Mouse (Mus musculus): ENCODE data around the gene Kdr. TPM values are rescaled to one million over a fixed set of nuclear protein-coding genes. Genes with fewer than 3 reads are reported as not detected.

Gene Kdr
- polyA plus RNA-seq, 1 experiment from 2014 or later: 13.2 TPM

DNA sequence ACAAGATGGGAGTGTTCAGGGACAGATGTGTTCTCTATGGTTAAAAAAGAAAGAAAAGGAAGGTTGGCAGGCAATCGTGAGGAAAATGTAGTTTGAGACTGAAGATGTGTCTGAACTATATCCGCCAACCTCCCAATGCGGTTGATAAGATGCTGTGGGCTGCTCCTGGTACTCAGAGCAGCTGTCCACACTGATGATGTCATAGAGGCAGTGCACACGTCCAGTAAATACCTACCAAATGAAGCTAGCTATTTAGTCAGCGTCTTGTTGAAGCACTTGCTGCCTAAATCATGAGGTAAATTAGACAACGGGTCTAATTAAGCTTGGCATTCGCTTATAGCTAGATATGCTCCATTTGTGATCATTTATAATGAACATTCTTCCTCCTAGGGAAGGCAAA lies 28.1 kb upstream of the Kdr start:
- no peak overlapping the region for H3K9ac ChIP-seq (ENCODE audit: low read length)
- no peak overlapping the region for H3K27ac ChIP-seq (ENCODE audit: low read depth, low read length)
- no peaks in the 10 kb centered on the region for H3K27me3 ChIP-seq (replicated peaks; ENCODE audit: control insufficient read depth, insufficient read depth, low read length)
- no peaks in the 10 kb centered on the region for H3K36me3 ChIP-seq (ENCODE audit: control insufficient read depth, insufficient read depth, low read length)
- H3K9me3 ChIP-seq (replicated peaks; ENCODE audit: control insufficient read depth, low read length): no peaks in the 10 kb centered on the region
- WGBS: 59% methylated on average over 7 of the region's 7 CpGs
- H3K4me2 ChIP-seq (ENCODE audit: low read length): no peak overlapping the region
- ATAC-seq: no peak
- no peaks in the 10 kb centered on the region for H3K4me1 ChIP-seq (ENCODE audit: control insufficient read depth, insufficient read depth, low read length)
- peak; percentile 25 for DNase-seq (ENCODE audit: low spot score)
- no peak overlapping the region for H3K4me3 ChIP-seq (ENCODE audit: low read depth, low read length)

DNA sequence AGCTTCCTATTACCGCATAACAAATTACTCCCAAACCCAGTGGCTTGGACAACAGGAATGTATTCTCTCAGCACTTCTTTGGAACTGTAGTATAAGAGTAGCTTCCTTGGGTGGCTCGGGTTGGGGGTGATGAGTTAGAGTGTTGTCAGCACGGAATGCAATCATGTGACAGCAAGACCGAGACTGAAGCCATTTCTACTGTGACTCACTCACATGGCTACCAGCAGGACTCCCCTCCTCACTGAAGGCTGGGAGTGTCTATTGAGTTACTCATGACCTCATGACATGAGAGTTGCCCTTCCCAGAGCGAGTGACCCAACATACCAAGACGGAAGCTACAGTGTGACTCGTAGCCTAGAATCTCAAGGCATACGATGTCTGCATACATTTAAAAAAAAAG lies 12.0 kb upstream of the Kdr start:
- Histone ChIP-seq H3K9me3 (replicated peaks; ENCODE audit: control insufficient read depth, low read length) (no peaks in the 10 kb centered on the region), H3K27me3 (replicated peaks; ENCODE audit: control insufficient read depth, insufficient read depth, low read length) (no peaks in the 10 kb centered on the region), H3K4me3 (ENCODE audit: low read depth, low read length) (no peak overlapping the region), H3K27ac (ENCODE audit: low read depth, low read length) (no peak overlapping the region), H3K4me2 (ENCODE audit: low read length) (no peak overlapping the region), H3K9ac (ENCODE audit: low read length) (no peak overlapping the region), H3K36me3 (ENCODE audit: control insufficient read depth, insufficient read depth, low read length) (no peaks in the 10 kb centered on the region), H3K4me1 (ENCODE audit: control insufficient read depth, insufficient read depth, low read length) (no peaks in the 10 kb centered on the region)
- 91% methylated on average over 8 of the region's 8 CpGs for WGBS
- DNase-seq (ENCODE audit: low spot score) (no peak), ATAC-seq (no peak)

DNA sequence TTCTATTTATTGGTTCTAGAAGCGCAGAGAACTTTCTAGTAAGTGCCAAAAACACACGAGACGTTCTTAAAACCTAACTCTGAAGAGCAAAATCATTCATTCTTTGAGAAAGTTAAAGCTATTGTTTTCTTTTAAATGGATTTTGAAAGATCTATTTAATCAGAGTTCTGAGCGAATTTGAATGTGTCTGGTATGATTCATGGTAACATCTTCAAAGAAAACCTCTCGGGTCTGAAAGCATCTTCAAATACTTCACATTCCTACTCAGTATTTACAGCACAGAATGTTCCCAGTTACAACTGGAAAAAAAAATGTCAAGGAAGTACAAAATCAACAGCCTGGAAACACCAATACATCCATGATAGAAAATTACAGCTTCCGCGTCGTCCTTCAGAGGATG lies 9.3 kb upstream of the Kdr start:
- no peaks in the 10 kb centered on the region for H3K36me3 ChIP-seq (ENCODE audit: control insufficient read depth, insufficient read depth, low read length)

DNA sequence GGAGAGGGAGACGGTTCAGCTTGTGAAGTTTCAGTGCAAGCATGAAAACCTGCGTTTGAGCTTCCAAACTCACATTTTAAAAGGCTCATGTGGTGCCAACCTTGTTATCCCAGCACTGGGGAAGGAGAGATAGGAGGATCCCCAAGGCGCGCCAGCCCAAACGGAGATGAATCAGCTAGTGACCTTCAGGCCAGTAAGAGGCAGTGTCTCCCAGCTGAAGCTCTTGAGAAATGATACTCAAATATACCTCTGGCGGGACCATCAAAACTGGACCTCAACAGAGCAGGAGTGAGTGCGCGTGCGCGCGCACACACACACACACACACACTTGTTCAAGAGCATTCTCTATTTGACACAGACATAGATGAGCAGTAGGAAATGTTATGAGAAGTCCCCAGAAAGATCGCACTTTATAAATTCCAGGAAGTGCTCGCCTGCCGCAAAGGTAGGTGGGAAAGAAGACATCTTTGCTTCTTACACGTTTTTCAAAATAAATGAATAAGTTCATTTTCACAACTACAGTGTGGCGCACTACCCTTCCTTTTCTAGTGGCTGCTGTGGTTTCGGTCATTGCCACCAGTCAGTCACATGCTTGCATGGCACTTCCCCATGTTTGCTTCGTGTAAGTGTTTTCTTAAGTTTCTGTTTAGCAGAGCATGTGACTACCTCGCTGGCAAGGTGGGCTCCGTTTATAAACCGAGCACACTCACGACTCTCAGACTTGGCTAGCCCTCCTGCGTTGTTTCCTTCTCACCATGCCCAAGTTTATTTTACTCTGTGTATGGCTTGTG lies 2.5 kb upstream of the Kdr start:
- H3K4me1 ChIP-seq (ENCODE audit: control insufficient read depth, insufficient read depth, low read length): no peaks in the 10 kb centered on the region; the same call in 1 of the 2 replicates
- no peak for DNase-seq (ENCODE audit: low spot score)
- no peak overlapping the region for H3K4me2 ChIP-seq (ENCODE audit: low read length)
- no peaks in the 10 kb centered on the region for H3K36me3 ChIP-seq (ENCODE audit: control insufficient read depth, insufficient read depth, low read length)
- no peak for ATAC-seq
- no peak overlapping the region for H3K4me3 ChIP-seq (ENCODE audit: low read depth, low read length)
- WGBS: 66% methylated on average over 23 of the region's 23 CpGs
- H3K9ac ChIP-seq (ENCODE audit: low read length): no peak overlapping the region
- H3K9me3 ChIP-seq (replicated peaks; ENCODE audit: control insufficient read depth, low read length): no peaks in the 10 kb centered on the region
- peaks cover 43% of the 10 kb centered on the region for H3K27me3 ChIP-seq (replicated peaks; ENCODE audit: control insufficient read depth, insufficient read depth, low read length)
- no peak overlapping the region for H3K27ac ChIP-seq (ENCODE audit: low read depth, low read length)

More for the DNA sequence above, 9.3 kb upstream of the Kdr start:
- H3K27ac ChIP-seq (ENCODE audit: low read depth, low read length): no peak overlapping the region
- H3K9ac ChIP-seq (ENCODE audit: low read length): no peak overlapping the region
- ATAC-seq (no peak), DNase-seq (ENCODE audit: low spot score) (no peak)
- H3K9me3 ChIP-seq (replicated peaks; ENCODE audit: control insufficient read depth, low read length): no peaks in the 10 kb centered on the region
- no peaks in the 10 kb centered on the region for H3K4me1 ChIP-seq (ENCODE audit: control insufficient read depth, insufficient read depth, low read length)
- no peak overlapping the region for H3K4me2 ChIP-seq (ENCODE audit: low read length)
- H3K27me3 ChIP-seq (replicated peaks; ENCODE audit: control insufficient read depth, insufficient read depth, low read length): no peaks in the 10 kb centered on the region
- H3K4me3 ChIP-seq (ENCODE audit: low read depth, low read length): no peak overlapping the region
- WGBS: 87% methylated on average over 8 of the region's 8 CpGs

DNA sequence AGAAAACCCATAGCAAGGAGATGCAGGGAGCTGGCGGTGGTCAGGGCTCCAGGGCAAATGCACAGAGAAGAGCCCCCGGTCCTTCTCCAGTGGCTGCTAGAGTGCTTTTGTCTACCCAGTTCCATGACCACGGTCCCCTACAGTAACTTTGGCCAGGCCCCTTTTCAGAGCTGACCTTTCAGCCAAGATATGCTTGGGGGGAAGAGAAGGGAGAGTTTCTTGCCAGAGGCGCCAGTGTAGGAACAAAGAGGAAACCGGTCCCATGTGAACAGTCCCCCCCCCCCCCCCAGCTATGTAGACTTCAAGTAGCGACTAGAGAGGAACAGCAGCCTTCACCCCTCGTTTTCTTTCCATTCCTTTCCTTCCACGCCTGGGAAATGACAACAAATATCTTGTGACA lies 850 bp upstream of the Kdr start:
- DNase-seq (ENCODE audit: low spot score) (no peak), ATAC-seq (no peak)
- Histone ChIP-seq H3K9me3 (replicated peaks; ENCODE audit: control insufficient read depth, low read length) (no peaks in the 10 kb centered on the region), H3K4me3 (ENCODE audit: low read depth, low read length) (peak overlapping the region; percentile 55), H3K27ac (ENCODE audit: low read depth, low read length) (no peak overlapping the region), H3K9ac (ENCODE audit: low read length) (peak overlapping the region; percentile 63; the same call in 1 of the 2 replicates), H3K36me3 (ENCODE audit: control insufficient read depth, insufficient read depth, low read length) (no peaks in the 10 kb centered on the region), H3K4me2 (ENCODE audit: low read length) (peak overlapping the region; percentile 99), H3K27me3 (replicated peaks; ENCODE audit: control insufficient read depth, insufficient read depth, low read length) (peaks cover 49% of the 10 kb centered on the region), H3K4me1 (ENCODE audit: control insufficient read depth, insufficient read depth, low read length) (no peaks in the 10 kb centered on the region; the same call in 1 of the 2 replicates)
- 5% methylated on average over 8 of the region's 8 CpGs for WGBS

DNA sequence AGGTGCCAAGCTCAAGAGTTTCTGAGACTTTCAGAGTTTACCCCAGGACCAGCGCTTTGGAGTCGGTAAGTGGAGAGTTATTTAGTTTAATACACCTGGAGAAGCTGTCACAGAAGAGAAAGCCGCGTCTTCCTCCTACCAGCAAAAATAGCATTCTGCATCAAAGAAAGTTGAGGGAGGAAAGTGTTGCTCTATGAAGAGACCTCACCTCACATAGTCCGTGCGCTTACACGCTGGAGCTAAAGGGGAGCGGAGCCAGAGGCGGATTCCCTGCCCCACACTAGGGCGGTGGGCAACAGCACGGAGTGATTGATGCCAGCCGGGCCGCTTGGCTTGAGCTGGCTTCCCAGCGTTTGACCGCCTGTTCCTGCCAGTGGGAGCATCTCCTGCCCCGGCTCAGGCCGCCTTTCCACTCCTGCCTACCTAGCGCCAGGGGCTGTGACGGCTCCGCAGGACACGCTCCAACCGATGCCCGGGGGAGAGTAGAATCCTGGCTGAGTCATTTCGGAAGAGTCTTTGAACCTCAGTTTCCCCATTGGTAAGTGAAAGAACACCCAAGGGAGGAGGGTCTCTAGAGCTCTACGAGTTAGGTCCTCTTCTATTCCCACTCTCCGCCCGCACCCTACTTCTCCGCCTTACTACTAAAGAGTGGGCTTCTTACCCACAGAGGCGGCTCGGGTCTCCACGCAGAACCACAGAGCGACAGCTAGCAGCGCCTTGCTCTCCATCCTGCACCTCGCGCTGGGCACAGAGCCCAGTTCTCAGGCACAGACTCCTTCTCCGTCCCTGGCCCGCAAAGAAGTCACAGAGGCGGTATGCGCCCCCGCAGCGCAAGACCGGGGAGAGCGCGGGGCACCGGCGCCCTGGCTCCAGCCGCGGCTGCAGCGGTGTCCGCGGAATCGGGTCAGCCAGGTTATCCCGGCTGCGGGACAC lies 551 bp downstream of the Kdr start:
- H3K27ac ChIP-seq (ENCODE audit: low read depth, low read length): peak overlapping the region; percentile 39; the same call in 1 of the 2 replicates
- H3K4me3 ChIP-seq (ENCODE audit: low read depth, low read length): peak overlapping the region; percentile 55
- DNase-seq (ENCODE audit: low spot score): peak; percentile 64
- no peaks in the 10 kb centered on the region for H3K9me3 ChIP-seq (replicated peaks; ENCODE audit: control insufficient read depth, low read length)
- H3K27me3 ChIP-seq (replicated peaks; ENCODE audit: control insufficient read depth, insufficient read depth, low read length): peaks cover 49% of the 10 kb centered on the region
- WGBS: 2% methylated on average over 54 of the region's 54 CpGs
- peak overlapping the region; percentile 99 for H3K4me2 ChIP-seq (ENCODE audit: low read length)
- ATAC-seq: peak; percentile 64
- H3K36me3 ChIP-seq (ENCODE audit: control insufficient read depth, insufficient read depth, low read length): no peaks in the 10 kb centered on the region
- no peaks in the 10 kb centered on the region; the same call in 1 of the 2 replicates for H3K4me1 ChIP-seq (ENCODE audit: control insufficient read depth, insufficient read depth, low read length)
- H3K9ac ChIP-seq (ENCODE audit: low read length): peak overlapping the region; percentile 63

DNA sequence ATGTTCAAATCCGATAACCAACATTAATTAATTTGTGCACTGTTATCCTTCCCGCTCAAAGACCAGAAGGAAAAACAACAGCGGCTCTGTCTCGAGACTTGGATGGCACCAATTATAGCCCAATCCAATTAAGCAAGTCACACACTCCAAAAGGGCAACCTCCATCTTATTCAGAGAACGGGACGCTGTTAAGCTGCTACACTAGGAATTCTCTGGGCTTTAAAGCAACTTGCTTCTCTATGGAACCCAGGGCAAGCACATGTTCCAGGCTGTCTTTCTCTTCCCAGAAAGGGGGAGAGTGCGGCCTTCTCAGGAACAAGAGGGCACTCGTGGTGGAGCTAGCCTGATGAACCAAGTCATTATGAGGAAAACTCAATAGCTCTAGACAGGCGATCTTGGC lies 1.6 kb downstream of the Kdr start:
- WGBS: 10% methylated on average over 9 of the region's 9 CpGs
- Histone ChIP-seq H3K9me3 (replicated peaks; ENCODE audit: control insufficient read depth, low read length) (no peaks in the 10 kb centered on the region), H3K4me1 (ENCODE audit: control insufficient read depth, insufficient read depth, low read length) (no peaks in the 10 kb centered on the region; the same call in 1 of the 2 replicates), H3K27me3 (replicated peaks; ENCODE audit: control insufficient read depth, insufficient read depth, low read length) (peaks cover 49% of the 10 kb centered on the region), H3K9ac (ENCODE audit: low read length) (no peak overlapping the region; the same call in 1 of the 2 replicates), H3K36me3 (ENCODE audit: control insufficient read depth, insufficient read depth, low read length) (no peaks in the 10 kb centered on the region), H3K27ac (ENCODE audit: low read depth, low read length) (no peak overlapping the region), H3K4me3 (ENCODE audit: low read depth, low read length) (peak overlapping the region; percentile 3; the same call in 1 of the 2 replicates), H3K4me2 (ENCODE audit: low read length) (peak overlapping the region; percentile 14; the same call in 1 of the 2 replicates)
- peak; percentile 22; the same call in 1 of the 2 replicates for ATAC-seq
- DNase-seq (ENCODE audit: low spot score): peak; percentile 52

DNA sequence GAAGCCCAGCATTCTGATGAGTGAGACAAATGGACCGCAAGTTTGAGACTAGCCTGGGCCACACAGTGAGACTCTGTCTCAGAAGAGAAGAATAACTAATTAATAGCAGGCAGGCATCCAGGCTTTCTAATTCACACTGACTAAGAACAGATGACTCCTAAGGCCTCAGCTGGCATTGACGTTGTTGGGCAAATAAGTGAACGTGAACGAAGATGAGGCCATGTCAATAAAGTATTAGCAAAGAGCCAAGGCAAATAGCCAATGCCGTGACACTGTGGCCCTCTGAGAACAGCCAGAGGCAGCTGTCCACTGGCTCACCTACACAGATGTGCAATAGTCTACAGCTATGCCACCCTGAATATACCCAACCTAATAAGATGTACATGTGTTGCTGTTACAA lies 2.9 kb downstream of the Kdr start:
- H3K36me3 ChIP-seq (ENCODE audit: control insufficient read depth, insufficient read depth, low read length): no peaks in the 10 kb centered on the region
- no peak overlapping the region for H3K4me3 ChIP-seq (ENCODE audit: low read depth, low read length)
- H3K27me3 ChIP-seq (replicated peaks; ENCODE audit: control insufficient read depth, insufficient read depth, low read length): peaks cover 41% of the 10 kb centered on the region
- 57% methylated on average over 5 of the region's 5 CpGs for WGBS
- no peak for ATAC-seq
- H3K9me3 ChIP-seq (replicated peaks; ENCODE audit: control insufficient read depth, low read length): no peaks in the 10 kb centered on the region
- peak overlapping the region; percentile 17; the same call in 1 of the 2 replicates for H3K9ac ChIP-seq (ENCODE audit: low read length)
- no peak overlapping the region for H3K27ac ChIP-seq (ENCODE audit: low read depth, low read length)
- DNase-seq (ENCODE audit: low spot score): peak; percentile 42
- H3K4me1 ChIP-seq (ENCODE audit: control insufficient read depth, insufficient read depth, low read length): no peaks in the 10 kb centered on the region; the same call in 1 of the 2 replicates
- H3K4me2 ChIP-seq (ENCODE audit: low read length): no peak overlapping the region
